Mouse (Mus musculus) gastrocnemius, postnatal 36 days (tissue): ENCODE results near the gene Nrros. TPM values are rescaled to one million over a fixed set of nuclear protein-coding genes. Genes with fewer than 3 reads are reported as not detected.

Experiments used
- total RNA-seq, 2 experiments: library from RNA; stranded (reverse); gene quantifications; 2 replicates each; pipeline ENCODE4 v1.2.3; 2021

Gene Nrros
- total RNA-seq, 2 experiments from 2014 or later = 2.0 to 2.1 TPM

Other genes with a start within 250 kb of the Nrros start
- gene Pigz, start 231.7 kb downstream of the Nrros start, total RNA-seq = under 1 TPM; 0.37 to 0.94 TPM
- gene 0610012G03Rik, start 217.1 kb downstream of the Nrros start, total RNA-seq = 10 to 100 TPM; 50.3 to 55.0 TPM
- 10 to 100 TPM; 11.3 to 11.9 TPM for gene Ncbp2, start 217.1 kb downstream of the Nrros start, total RNA-seq
- 1 to 10 TPM; 9.2 to 9.4 TPM for gene Senp5, start 162.3 kb downstream of the Nrros start, total RNA-seq
- gene Pak2, start 86.3 kb downstream of the Nrros start, total RNA-seq = 10 to 100 TPM; 12.0 to 13.0 TPM
- gene Pigx, start 65.9 kb downstream of the Nrros start, total RNA-seq = 10 to 100 TPM in 1 of 2 experiments, 1 to 10 TPM in 1; 8.8 to 11.6 TPM
- 1 to 10 TPM; 7.8 to 9.4 TPM for gene Cep19, start 65.8 kb downstream of the Nrros start, total RNA-seq
- not detected for gene Bex6, start 14.2 kb upstream of the Nrros start, total RNA-seq
- gene Fbxo45, start 81.6 kb upstream of the Nrros start, total RNA-seq = 10 to 100 TPM; 14.0 to 14.9 TPM
- 1 to 10 TPM; 4.4 to 5.8 TPM for gene Wdr53, start 81.6 kb upstream of the Nrros start, total RNA-seq
- gene Smco1, start 105.9 kb upstream of the Nrros start, total RNA-seq = 10 to 100 TPM; 69.4 to 72.8 TPM
- gene Rnf168, start 111.9 kb upstream of the Nrros start, total RNA-seq = 1 to 10 TPM; 7.8 to 9.6 TPM
- 10 to 100 TPM; 15.0 to 15.8 TPM for gene Ubxn7, start 166.7 kb upstream of the Nrros start, total RNA-seq
- not detected for gene Tm4sf19, start 234.9 kb upstream of the Nrros start, total RNA-seq